Mouse (Mus musculus) intestine, postnatal 0 days (tissue): Measurements from ENCODE around the gene Nub1. TPM values are rescaled to one million over a fixed set of nuclear protein-coding genes. Genes with fewer than 3 reads are reported as not detected.

Experiments
- ATAC-seq: fragments of 200-750 bp; cut with Nextera tagmentation; 2 replicates; pipeline ENCODE4 v1.8.0; 2017; ENCODE audit warnings: mild to moderate bottlenecking, moderate TSS enrichment, moderate library complexity
- H3K27ac ChIP-seq: fragments of 300-500 bp; sonication (generic); 2 replicates; pipeline ENCODE4 v1.5.1; 2014; ENCODE audit warnings: mild to moderate bottlenecking, low read depth, low read length, moderate library complexity
- H3K27me3 ChIP-seq: fragments of 300-500 bp; sonication (generic); replicated peaks from 2 replicates; pipeline ENCODE4 v1.6.1; 2014; ENCODE audit warnings: low read length, mixed read lengths; ENCODE audit not compliant: control insufficient read depth, insufficient read depth
- H3K36me3 ChIP-seq: fragments of 300-500 bp; sonication (generic); 2 replicates; pipeline ENCODE4 v1.6.1; 2014; ENCODE audit warnings: mild to moderate bottlenecking, moderate library complexity; ENCODE audit not compliant: control insufficient read depth, insufficient read depth
- H3K4me1 ChIP-seq: fragments of 300-500 bp; sonication (generic); replicated peaks from 2 replicates; pipeline ENCODE4 v1.6.1; 2014; ENCODE audit warnings: antibody characterized with exemption, low read length, mixed read lengths; ENCODE audit not compliant: control insufficient read depth, insufficient read depth
- H3K4me2 ChIP-seq: fragments of 300-500 bp; sonication (generic); replicated peaks from 2 replicates; pipeline ENCODE4 v1.6.1; 2014; ENCODE audit warnings: low read depth, mild to moderate bottlenecking, moderate library complexity
- H3K4me3 ChIP-seq: fragments of 300-500 bp; sonication (generic); 2 replicates; pipeline ENCODE4 v1.5.1; 2014; ENCODE audit warnings: low read depth, low read length
- H3K9ac ChIP-seq: fragments of 300-500 bp; sonication (generic); 2 replicates; pipeline ENCODE4 v1.6.1; 2014; ENCODE audit warnings: mild to moderate bottlenecking, low read depth, low read length
- H3K9me3 ChIP-seq: fragments of 300-500 bp; sonication (generic); 2 replicates; pipeline ENCODE4 v1.6.1; 2016; ENCODE audit warnings: mixed run types; ENCODE audit not compliant: control insufficient read depth
- CTCF ChIP-seq: sonication (generic); IDR thresholded peaks from 2 replicates; pipeline ENCODE4 v1.5.1; 2016; ENCODE audit warnings: low read depth, mild to moderate bottlenecking, control low read depth, antibody characterized with exemption, moderate library complexity
- WGBS: fragments of 180-500 bp; shearing (Covaris S2); extraction: QIAGEN DNeasy Blood & Tissue Kit; methylation state at CpG from one replicate; pipeline ENCODE4 v1.1.7; 2014; 5-methylcytosine and 5-hydroxymethylcytosine counted together
- polyA plus RNA-seq: library from polyadenylated mRNA; unstranded; fragments of >200 nt; fragmentation: Nextera tagmentation; extraction: Ambion mirVana; gene quantifications from 2 replicates; pipeline ENCODE4 v1.2.1, GENCODE M21; 2015

Nub1 gene
- polyA plus RNA-seq, 1 experiment from 2014 or later: 18.0 TPM

DNA sequence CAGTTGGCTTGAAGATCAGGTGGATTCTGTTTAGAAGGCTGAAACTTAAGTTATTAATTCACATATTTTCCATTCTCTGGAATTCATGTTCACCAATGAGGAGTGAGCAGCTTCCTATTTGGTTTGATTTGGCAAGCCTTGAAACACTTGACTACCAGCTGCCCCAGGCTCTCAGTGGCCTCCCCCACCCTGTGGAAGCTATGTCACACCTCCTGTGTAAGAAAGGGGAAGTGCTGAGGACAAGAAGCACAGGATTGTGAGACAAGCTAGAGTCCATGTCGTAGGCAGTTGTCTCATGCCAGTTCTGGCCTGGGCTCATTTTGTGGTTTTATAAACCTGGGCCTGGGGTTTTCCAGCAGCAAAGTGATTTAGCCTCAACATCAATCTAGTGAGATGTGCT lies 2.4 kb downstream of the Nub1 start:
- 69% methylated on average over 1 of the region's 1 CpGs for WGBS
- Histone ChIP-seq H3K4me3 (no peak overlapping the region), H3K36me3 (peaks cover 32% of the 10 kb centered on the region), H3K9me3 (no peaks in the 10 kb centered on the region), H3K4me1 (no peaks in the 10 kb centered on the region), H3K27ac (no peak overlapping the region), H3K4me2 (no peak overlapping the region), H3K27me3 (no peaks in the 10 kb centered on the region), H3K9ac (no peak overlapping the region)
- no peak for TF ChIP-seq CTCF
- no peak for ATAC-seq

DNA sequence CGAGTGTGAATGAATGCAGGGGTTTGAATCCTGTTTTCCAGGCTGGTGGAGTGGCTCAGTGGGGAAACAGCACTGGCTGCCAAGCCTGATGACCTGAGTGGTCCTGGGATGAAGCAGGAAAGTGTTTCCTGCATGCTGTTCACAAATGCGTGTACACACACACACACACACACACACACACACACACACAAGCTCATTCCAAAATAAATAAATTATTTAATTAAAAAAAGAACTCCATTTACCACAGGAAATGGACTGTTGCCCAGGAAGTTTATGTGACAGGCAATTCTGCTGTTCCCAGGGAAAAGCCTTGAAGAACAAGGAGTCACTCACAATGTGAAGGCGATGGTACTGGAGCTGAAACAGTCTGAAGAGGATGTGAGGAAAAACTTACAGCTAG lies 11.4 kb downstream of the Nub1 start:
- ATAC-seq: no peak
- peaks cover 86% of the 10 kb centered on the region for H3K36me3 ChIP-seq
- no peak overlapping the region for H3K9ac ChIP-seq
- H3K4me3 ChIP-seq: no peak overlapping the region
- no peak overlapping the region for H3K27ac ChIP-seq
- TF ChIP-seq CTCF: no peak
- 84% methylated on average over 3 of the region's 3 CpGs for WGBS
- no peaks in the 10 kb centered on the region for H3K9me3 ChIP-seq
- H3K27me3 ChIP-seq: no peaks in the 10 kb centered on the region
- H3K4me2 ChIP-seq: no peak overlapping the region
- no peaks in the 10 kb centered on the region for H3K4me1 ChIP-seq

DNA sequence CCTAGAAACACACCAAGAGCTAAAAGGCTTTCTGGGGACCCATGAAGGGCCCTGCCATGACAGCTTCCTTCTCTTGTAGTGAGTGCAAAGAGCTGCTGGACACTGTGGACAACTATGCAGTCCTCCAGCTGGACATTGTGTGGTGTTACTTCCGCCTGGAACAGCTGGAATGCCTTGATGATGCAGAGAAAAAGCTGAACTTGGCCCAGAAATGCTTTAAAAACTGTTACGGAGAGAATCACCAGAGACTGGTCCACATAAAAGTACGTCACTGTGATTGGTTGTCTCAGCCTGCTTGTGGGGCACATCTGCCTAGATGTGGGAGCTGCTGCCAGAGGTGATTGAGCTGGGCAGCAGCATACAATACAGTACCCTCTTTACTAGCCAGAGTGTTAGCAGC lies 15.9 kb downstream of the Nub1 start:
- no peak overlapping the region for H3K4me3 ChIP-seq
- H3K9me3 ChIP-seq: no peaks in the 10 kb centered on the region
- peaks cover 92% of the 10 kb centered on the region for H3K36me3 ChIP-seq
- H3K4me1 ChIP-seq: no peaks in the 10 kb centered on the region
- no peak overlapping the region for H3K9ac ChIP-seq
- no peak overlapping the region for H3K4me2 ChIP-seq
- H3K27me3 ChIP-seq: no peaks in the 10 kb centered on the region
- no peak for ATAC-seq
- 75% methylated on average over 3 of the region's 3 CpGs for WGBS
- H3K27ac ChIP-seq: no peak overlapping the region
- TF ChIP-seq CTCF: no peak

DNA sequence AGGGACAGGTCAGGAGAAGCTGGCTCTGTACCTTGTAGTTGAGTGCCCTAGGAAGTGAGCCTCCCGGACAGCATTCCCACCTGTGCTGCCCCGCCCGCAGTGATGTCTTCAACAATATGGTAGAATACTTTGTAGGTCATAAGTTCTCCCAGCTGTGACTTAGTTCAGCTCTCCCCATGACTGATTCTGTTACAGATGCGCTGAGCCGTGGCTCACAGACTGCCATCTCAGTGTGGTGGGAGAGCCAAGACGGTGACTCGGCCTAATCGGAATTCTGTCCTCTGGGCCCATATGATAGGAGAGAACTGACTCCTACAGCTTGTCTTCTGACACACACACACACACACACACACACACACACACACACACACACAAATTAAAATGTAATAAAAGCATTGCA lies 19.3 kb downstream of the Nub1 start:
- ATAC-seq: no peak
- no peak overlapping the region for H3K9ac ChIP-seq
- no peak overlapping the region for H3K4me3 ChIP-seq
- H3K9me3 ChIP-seq: no peaks in the 10 kb centered on the region
- H3K27ac ChIP-seq: no peak overlapping the region
- peaks cover 94% of the 10 kb centered on the region for H3K36me3 ChIP-seq
- no peak for TF ChIP-seq CTCF
- H3K27me3 ChIP-seq: no peaks in the 10 kb centered on the region
- H3K4me2 ChIP-seq: no peak overlapping the region
- WGBS: 93% methylated on average over 8 of the region's 8 CpGs
- no peaks in the 10 kb centered on the region for H3K4me1 ChIP-seq

DNA sequence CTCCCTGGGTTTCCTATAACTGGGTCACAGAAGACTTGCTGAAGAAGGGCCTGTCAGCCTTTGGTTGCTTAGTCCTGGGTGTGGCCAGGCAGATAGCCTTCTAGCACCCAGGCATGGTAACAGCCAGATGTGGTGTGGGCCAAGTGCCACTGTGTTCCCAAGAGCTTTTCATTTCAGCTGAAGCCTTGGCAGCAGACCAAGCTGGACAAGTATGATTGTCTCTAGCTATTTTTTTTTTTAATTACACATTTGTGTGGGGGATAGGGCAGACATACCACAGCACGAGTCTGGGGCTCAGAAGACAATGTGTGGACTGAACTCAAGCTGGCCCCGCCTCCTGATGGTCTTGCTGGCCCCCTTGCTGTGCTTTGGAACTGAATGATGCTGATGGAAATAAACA lies 24.6 kb downstream of the Nub1 start:
- H3K4me1 ChIP-seq: no peaks in the 10 kb centered on the region
- no peaks in the 10 kb centered on the region for H3K27me3 ChIP-seq
- no peaks in the 10 kb centered on the region for H3K9me3 ChIP-seq
- no peak overlapping the region for H3K4me3 ChIP-seq
- H3K36me3 ChIP-seq: peaks cover 67% of the 10 kb centered on the region
- 59% methylated on average over 2 of the region's 2 CpGs for WGBS
- TF ChIP-seq CTCF: no peak
- no peak overlapping the region for H3K9ac ChIP-seq
- no peak overlapping the region for H3K27ac ChIP-seq
- H3K4me2 ChIP-seq: no peak overlapping the region
- ATAC-seq: no peak

DNA sequence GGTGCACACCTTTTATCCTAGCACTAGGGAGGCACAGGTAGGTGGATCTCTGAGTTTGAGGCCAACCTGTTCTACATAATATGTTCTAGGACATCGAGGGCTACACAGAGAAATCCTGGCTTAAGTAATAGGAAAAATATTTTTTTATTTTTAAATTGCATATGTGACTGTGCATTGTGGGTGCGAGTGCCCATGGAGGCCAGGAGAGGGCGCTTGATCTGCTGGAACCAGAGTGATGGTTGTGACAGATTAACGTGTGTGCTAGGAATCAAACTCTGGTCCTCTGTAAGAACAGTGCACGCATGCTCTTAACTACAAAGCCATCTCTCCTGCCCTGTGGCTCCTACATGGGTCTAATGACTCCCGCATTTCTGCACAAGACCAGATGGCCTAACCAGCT lies 26.3 kb downstream of the Nub1 start:
- 96% methylated on average over 6 of the region's 6 CpGs for WGBS
- peaks cover 50% of the 10 kb centered on the region for H3K36me3 ChIP-seq

DNA sequence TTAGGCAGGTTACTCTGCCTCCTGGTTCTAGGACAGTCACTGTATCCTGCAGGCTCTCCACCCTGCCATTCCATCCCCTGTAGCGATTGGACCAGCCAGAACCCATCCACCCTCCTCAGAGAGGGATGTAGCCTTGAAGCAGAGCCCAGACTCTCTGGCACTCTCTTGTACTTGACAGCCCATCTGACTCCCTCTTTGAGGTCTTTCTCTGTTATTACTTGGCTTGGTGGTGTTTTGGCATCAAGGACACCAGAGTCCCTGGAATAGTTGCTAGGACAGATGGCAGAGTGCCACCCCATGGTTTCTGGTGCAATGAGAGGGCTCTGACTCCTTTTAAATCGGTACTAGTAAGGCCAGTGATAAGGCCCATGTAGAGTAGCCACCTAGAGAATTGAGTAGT lies 27.9 kb downstream of the Nub1 start:
- Histone ChIP-seq H3K4me1 (no peaks in the 10 kb centered on the region), H3K9ac (no peak overlapping the region), H3K4me2 (no peak overlapping the region), H3K36me3 (peaks cover 35% of the 10 kb centered on the region), H3K4me3 (no peak overlapping the region), H3K27ac (no peak overlapping the region), H3K27me3 (no peaks in the 10 kb centered on the region), H3K9me3 (no peaks in the 10 kb centered on the region)
- 67% methylated on average over 2 of the region's 2 CpGs for WGBS
- ATAC-seq: no peak
- no peak for TF ChIP-seq CTCF

More for the DNA sequence above, 26.3 kb downstream of the Nub1 start:
- Histone ChIP-seq H3K9ac (no peak overlapping the region), H3K27ac (no peak overlapping the region), H3K4me2 (no peak overlapping the region), H3K9me3 (no peaks in the 10 kb centered on the region), H3K4me3 (no peak overlapping the region), H3K4me1 (no peaks in the 10 kb centered on the region), H3K27me3 (no peaks in the 10 kb centered on the region)
- no peak for ATAC-seq
- peak; percentile 35; the same call in 1 of the 2 replicates for TF ChIP-seq CTCF
